Mouse (Mus musculus) erythroblast, embryonic 14.5 days (primary cell): ENCODE data around the gene Gm7029. TPM values are rescaled to one million over a fixed set of nuclear protein-coding genes. Genes with fewer than 3 reads are reported as not detected.
"Not testable (repeated sequence)": the region's sequence is repeated elsewhere in the genome, so short reads cannot be mapped to it uniquely, and the experiment has no call there.

Experiments
- H3K27me3 ChIP-seq: 2 replicates; pipeline ENCODE4 v1.6.1; 2012; ENCODE audit warnings: inconsistent platforms; ENCODE audit not compliant: control insufficient read depth
- H3K36me3 ChIP-seq: 2 replicates; pipeline ENCODE4 v1.6.1; 2012; ENCODE audit warnings: mild to moderate bottlenecking, inconsistent platforms; ENCODE audit not compliant: control insufficient read depth
- H3K4me1 ChIP-seq: 2 replicates; pipeline ENCODE4 v1.6.1; 2012; ENCODE audit warnings: inconsistent platforms; ENCODE audit not compliant: control insufficient read depth
- H3K4me3 ChIP-seq: replicated peaks from 2 replicates; pipeline ENCODE3; 2012; ENCODE audit warnings: moderate library complexity, mild to moderate bottlenecking, inconsistent platforms
- H3K9me3 ChIP-seq: 2 replicates; pipeline ENCODE4 v1.6.1; 2012; ENCODE audit warnings: low read length, inconsistent platforms, mixed read lengths; ENCODE audit not compliant: control insufficient read depth
- GATA1 ChIP-seq: IDR thresholded peaks from 2 replicates; pipeline ENCODE4 v1.6.1; 2012; ENCODE audit warnings: low read length, inconsistent platforms, mixed read lengths
- TAL1 ChIP-seq: IDR thresholded peaks from 3 replicates; pipeline ENCODE4 v1.6.1; 2012; ENCODE audit warnings: low read length, inconsistent platforms, mixed read lengths
- polyA plus RNA-seq: library from polyadenylated mRNA; stranded (reverse); fragments of >175 nt; gene quantifications from 2 replicates; pipeline ENCODE4 v1.2.3, GENCODE M21; 2012

The Gm7029 gene
- not detected in 2 replicates for polyA plus RNA-seq

DNA sequence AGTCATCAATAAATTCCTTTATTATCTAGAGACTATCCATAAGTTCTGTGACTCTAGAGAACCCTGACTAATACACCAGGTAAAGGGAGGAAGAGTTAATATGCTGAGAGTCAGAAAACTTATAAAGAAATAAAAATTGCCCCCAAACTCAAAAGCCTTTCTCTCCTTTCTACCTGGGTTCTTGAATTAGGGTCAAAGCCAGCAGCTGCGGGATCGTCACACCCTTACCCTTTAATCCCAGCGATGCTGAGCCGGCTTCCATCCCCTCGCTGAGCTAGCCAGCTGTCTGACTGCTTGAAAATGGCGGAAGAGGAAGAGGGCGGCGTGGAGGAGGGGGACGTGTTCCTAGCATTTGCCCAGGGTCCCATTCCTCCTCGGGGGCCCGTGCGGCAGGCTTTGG, at the start of gene Gm7029:
Gm7029 (plus strand) TSS at position 301 of the 400 bp plus-strand sequence.
- H3K4me1 ChIP-seq, H3K27me3 ChIP-seq, H3K4me3 ChIP-seq, H3K9me3 ChIP-seq: not testable (repeated sequence)
- peaks cover 38% of the 10 kb centered on the region for H3K36me3 ChIP-seq

DNA sequence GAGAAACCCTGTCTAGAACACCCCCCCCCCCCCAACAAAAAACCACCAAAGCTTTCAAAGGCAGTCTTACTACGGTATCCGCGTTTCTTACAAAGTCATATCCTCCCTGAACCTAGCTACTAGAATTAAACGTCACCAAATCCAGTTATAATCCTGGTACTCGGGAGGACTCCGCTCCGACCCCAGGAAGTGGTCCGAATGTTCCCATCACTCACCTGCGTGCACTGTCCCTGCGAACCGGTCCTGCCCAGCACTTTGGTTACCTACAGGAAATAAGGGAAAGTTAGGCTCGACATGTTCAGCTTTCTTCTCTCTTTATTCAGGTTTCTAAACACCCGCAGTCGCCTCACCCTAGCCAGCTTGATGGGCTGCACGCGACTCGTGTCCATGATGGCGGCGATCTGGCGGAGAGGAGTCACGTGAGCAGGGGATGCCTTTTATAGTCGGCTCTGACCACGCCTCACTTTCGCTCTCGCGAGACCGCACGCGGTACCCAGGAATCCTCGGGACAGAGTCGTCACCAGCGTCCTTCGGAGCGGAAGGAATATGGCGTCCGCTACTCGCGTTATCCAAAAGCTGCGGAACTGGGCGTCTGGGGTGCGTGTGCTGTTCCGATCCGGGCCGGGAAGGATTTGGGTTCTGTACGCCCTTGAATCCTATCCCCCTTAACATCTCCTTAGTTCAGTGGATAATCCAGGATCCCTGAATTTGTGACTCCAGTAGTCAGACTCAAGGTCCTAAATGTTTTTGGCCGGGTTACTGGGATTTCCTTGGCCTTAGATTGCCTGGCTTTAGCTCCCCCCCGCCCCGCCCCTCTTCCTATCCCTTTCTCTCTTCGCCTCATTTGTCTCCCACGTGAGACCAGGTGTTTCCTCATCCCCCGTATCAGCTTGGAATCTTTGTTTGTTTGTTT, 49.3 kb upstream of the Gm7029 start, which contains the start of the genes Rps28 and Ndufa7:
Rps28 (minus strand) TSS at position 479 of the 913 bp plus-strand sequence.
Ndufa7 (plus strand) TSS at position 489 of the 913 bp plus-strand sequence.
- Histone ChIP-seq H3K9me3 (no peaks in the 10 kb centered on the region), H3K36me3 (peaks cover 67% of the 10 kb centered on the region), H3K4me3 (peak within 1 kb of the TSS; percentile 91), H3K4me1 (peaks cover 46% of the 10 kb centered on the region), H3K27me3 (no peaks in the 10 kb centered on the region)
- TF ChIP-seq TAL1 (no peak), GATA1 (no peak)

DNA sequence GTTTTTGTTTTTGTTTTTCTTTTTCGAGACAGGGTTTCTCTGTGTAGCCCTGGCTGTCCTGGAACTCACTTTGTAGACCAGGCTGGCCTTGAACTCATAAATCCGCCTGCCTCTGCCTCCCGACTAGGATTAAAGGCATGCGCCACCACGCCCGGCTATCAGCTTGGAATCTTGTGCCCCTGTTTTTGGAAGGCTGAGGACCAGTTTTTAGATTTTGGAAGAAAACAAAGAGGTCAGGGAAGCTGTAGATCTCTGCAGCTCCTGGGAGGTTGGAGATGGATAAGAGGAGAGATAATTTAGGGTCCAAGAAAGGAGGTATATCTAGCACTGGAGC, 48.7 kb upstream of the Gm7029 start:
- Histone ChIP-seq H3K4me3 (peak overlapping the region; percentile 91), H3K36me3 (peaks cover 67% of the 10 kb centered on the region), H3K4me1 (peaks cover 46% of the 10 kb centered on the region)
- not testable (repeated sequence) for H3K9me3 ChIP-seq, H3K27me3 ChIP-seq

DNA sequence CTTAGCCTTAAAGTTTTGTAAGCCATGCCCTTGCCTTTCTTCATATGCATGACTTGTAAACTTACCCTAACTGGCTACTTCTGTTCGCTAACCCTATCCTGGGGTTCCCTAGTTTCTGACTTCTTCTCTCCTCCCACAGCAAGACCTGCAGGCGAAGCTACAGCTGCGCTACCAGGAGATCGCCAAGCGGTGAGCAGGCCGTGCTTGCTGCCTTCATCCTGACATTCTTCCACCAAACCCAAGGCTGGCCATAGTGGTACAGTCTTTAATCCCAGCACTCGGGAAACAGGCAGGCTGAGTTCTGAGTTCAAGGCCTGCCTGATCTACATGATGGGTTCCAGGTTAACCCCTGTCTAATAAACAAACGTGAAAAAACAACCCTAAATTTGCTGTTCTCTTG, 48.2 kb upstream of the Gm7029 start:
- no peak for TF ChIP-seq TAL1
- no peak for TF ChIP-seq GATA1
- H3K9me3 ChIP-seq: no peaks in the 10 kb centered on the region
- no peaks in the 10 kb centered on the region for H3K27me3 ChIP-seq
- H3K36me3 ChIP-seq: peaks cover 67% of the 10 kb centered on the region
- peaks cover 44% of the 10 kb centered on the region for H3K4me1 ChIP-seq
- H3K4me3 ChIP-seq: peak overlapping the region; percentile 91

DNA sequence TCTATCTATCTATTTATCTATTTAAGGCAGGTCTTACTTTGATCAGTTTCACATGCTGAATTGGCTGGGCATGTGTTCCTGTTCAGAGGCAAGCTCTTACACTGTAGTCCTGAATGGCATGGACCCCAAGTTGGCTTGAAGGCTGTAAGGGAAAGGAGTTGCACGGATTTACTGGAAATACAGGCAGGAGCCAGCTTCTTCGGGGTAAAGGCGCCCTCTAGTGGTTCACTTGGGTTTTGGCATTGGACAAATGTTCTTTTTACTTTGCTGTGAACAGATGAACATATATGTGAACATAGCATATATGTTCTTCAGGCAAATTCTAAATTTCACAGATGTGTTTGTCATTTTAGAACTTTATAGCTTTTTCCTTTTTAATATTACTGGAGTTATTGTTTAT, 46.8 kb upstream of the Gm7029 start:
- Histone ChIP-seq H3K4me1 (peaks cover 39% of the 10 kb centered on the region), H3K9me3 (no peaks in the 10 kb centered on the region), H3K4me3 (no peak overlapping the region), H3K27me3 (no peaks in the 10 kb centered on the region), H3K36me3 (peaks cover 67% of the 10 kb centered on the region)
- TF ChIP-seq TAL1: no peak
- TF ChIP-seq GATA1: no peak

DNA sequence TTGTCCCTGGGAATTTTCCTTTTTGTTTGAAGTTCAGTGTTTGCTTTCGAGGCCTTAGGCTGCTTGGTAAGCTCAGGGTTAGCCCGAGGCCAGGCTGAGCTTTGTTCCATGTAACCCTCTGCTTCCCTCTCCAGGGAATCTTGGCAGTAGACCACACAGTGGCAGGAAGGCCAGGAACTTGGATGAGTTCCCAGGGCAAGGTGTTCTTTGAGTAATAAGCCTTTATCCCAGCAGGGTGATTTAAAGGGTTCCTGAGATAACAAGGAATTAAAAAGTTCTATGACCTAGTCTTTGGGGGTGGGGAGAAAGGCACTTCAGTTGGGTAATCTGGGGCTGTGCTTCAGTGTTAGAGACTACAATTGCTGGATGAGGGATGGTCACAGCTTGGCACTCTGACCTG, 44.7 kb upstream of the Gm7029 start:
- H3K4me1 ChIP-seq: peaks cover 19% of the 10 kb centered on the region
- H3K9me3 ChIP-seq: no peaks in the 10 kb centered on the region
- H3K36me3 ChIP-seq: peaks cover 64% of the 10 kb centered on the region
- TF ChIP-seq TAL1 (no peak), GATA1 (no peak)
- H3K4me3 ChIP-seq: no peak overlapping the region
- no peaks in the 10 kb centered on the region for H3K27me3 ChIP-seq

DNA sequence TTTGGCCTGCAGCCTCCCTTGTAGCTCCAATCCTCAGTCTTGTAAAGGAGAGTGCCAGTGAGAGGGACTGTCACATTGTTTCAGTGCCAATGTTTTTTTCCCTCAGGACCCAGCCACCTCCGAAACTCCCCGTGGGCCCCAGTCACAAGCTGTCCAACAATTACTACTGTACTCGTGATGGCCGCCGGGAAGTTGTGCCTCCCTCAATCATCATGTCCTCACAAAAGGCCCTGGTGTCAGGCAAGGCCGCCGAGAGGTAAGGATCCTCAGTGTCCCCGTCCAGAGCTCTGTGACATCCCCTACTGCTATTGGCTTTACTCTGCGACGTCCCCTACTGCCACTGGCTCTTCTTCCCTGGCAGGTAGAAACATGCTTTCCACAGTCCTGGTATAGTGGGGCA, 44.1 kb upstream of the Gm7029 start:
- no peak for TF ChIP-seq GATA1
- TF ChIP-seq TAL1: no peak
- H3K4me1 ChIP-seq: peaks cover 16% of the 10 kb centered on the region
- H3K4me3 ChIP-seq: no peak overlapping the region
- peaks cover 69% of the 10 kb centered on the region for H3K36me3 ChIP-seq
- no peaks in the 10 kb centered on the region for H3K27me3 ChIP-seq
- no peaks in the 10 kb centered on the region for H3K9me3 ChIP-seq

DNA sequence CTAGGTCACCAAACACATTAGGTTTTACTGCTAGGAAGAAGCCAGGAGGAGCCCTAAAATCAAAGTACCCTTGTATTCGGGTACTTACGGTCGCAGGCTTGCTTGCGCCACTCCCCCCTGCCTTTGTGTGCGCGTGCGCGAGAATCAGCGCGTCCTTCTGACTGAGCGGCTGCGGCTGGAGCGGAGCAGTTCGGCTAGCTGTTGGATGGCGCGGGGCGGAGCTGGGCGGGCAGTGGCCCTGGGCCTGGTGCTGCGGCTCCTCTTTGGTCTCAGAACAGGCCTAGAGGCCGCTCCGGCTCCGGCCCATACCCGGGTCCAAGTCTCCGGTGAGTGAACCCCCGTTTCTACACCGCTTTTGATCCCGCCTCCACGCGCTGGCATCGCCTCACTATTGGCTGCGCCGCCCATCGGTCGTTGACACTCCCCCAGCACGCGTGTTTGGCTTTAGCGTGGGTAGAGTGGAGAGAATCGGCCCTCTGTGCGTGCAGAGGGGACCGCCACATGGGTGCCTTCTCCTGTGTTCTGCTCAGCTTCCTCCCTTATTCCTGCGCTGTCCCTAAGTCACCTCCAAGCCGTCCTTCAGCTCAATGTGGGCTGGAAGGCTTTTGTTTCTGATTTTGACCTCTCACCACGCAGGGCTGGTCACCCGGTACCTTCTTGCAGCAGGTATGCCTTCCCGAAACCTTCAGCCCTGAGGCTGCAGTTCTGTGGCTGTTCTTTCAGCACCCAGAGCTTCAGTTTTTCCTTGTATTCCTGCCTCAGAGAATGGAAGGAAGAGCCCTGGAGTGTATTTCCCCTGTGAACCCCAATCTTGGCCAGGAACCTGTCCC, 30.5 kb upstream of the Gm7029 start, which contains the start of gene Cd320:
Cd320 (plus strand) TSS at position 126 of the 830 bp plus-strand sequence.
- Histone ChIP-seq H3K9me3 (no peaks in the 10 kb centered on the region), H3K36me3 (peaks cover 24% of the 10 kb centered on the region), H3K4me3 (peak within 1 kb of the TSS; percentile 72), H3K4me1 (peaks cover 30% of the 10 kb centered on the region), H3K27me3 (no peaks in the 10 kb centered on the region)
- no peak for TF ChIP-seq GATA1

DNA sequence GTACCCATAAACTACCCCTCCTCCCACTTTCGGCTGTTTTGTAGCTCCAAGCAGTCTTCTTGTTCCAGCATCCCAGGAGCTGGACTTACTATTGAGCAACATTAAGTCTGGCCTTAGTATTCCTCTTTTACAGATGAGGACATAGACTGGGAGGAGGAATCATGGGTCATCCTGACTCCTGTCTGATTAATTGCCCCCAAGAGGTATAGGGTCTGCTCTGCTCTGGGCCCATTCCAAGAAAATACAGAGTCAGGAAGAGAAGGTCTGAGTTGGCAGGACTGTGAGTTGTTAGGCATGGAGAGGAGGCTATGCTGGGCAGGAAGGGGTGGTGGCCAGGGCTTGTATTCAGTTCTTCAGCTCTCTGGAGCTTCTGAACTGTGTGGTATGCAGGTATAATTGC, 29.4 kb upstream of the Gm7029 start:
- Histone ChIP-seq H3K4me1 (peaks cover 30% of the 10 kb centered on the region), H3K4me3 (no peak overlapping the region), H3K27me3 (no peaks in the 10 kb centered on the region), H3K36me3 (peaks cover 16% of the 10 kb centered on the region), H3K9me3 (no peaks in the 10 kb centered on the region)
- TF ChIP-seq GATA1: no peak
- TF ChIP-seq TAL1: no peak
